Mouse (Mus musculus): ENCODE results near the gene Apba3.

The Apba3 gene

DNA sequence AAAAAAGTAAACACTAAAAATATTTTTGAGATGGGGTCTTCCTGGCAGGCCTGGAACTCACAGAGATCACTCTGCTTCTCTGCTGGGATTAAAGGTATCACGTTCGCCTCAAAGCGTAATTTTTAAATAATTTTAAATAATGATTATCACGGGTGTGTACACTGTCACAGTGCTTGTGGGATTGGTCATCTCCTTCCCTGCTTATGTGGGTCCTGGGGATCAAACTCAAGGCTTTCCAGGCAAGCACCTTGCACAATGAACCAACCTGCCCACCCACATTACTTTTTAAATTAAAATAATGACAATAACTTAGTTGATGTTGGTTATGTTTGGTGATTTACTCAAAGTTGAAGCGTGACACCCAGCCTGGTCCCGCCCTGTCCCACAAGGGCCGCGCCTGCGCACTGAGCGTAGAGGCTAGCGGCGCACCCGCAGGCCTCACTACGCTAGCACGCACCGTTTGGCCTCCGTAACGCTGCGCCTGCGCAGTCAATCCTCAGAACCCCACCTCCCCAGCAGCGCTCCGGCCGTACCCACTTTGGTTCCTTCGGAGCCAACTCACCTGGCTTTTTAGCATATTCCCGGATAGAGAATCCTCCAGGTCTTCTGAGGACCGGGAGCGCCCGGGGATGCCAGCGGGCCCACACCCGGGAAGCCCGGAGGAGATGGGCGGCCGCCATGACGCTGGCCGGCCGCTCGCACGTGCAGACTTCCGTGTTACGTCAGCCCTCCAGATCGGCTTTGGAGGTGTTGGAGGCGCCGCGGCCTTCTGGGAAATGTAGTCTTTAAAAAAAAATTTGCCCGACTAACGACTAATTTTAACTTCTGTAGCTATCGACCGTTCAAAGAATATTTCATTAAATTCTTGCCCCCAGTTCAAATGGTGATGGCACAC is at the start of gene Apba3, which contains the start of gene Mrpl54:
Gene Apba3 (plus strand): TSS at position 750 of the 895 bp plus-strand sequence.
Gene Mrpl54 (minus strand): TSS at position 724 of the 895 bp plus-strand sequence.
- in situ Hi-C loops (cut with MboI, MseI): no loop called here

DNA sequence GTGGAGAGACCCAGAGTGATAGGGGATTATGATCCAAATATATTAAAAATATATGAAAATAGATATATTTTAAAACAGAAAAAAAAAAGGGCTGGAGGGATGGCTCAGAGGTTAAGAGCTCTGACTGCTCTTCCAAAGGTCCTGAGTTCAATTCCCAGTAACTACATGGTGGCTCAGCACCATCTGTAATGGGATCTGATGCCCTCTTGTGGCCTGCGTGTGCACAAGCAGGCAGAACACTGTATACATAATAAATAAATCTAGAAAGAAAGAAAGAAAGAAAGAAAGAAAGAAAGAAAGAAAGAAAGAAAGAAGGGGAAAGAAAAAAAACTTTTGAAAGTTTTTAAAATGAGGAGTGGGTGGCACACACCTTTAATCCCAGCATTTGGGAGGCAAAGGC is 49.5 kb upstream of the Apba3 start:
- in situ Hi-C loops (cut with MboI, MseI): loop anchor here (25.0 kb wide), 1 partner anchor 1995 kb away; no protein-coding TSS in a partner anchor

GRCm38 (mm10) chr10:81217964-81218363 is 48.8 kb upstream of the Apba3 start:
- in situ Hi-C loops (cut with MboI, MseI): loop anchor here (25.0 kb wide), 1 partner anchor 1994 kb away; no protein-coding TSS in a partner anchor

- in situ Hi-C loops (cut with MboI, MseI): loop anchor here (25.0 kb wide), 1 partner anchor 1991 kb away; no protein-coding TSS in a partner anchor
These were observed 45.3 kb upstream of the Apba3 start for GRCm38 (mm10) chr10:81221402-81222015.

DNA sequence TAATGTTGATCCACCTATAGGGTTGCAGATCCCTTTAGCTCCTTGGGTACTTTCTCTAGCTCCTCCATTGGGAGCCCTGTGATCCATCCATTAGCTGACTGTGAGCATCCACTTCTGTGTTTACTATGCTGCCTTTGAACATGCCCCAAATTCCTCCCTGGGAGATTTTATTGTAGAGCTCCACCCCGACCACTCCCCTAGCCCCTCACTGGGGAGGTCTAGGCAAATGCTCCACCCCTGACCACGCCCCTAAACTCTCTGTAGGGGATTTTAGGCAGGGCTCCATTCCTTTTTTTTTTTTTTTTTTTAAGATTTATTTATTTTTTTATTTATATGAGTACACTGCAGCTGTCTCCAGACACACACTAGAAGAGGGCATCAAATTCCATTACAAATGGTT is 43.0 kb upstream of the Apba3 start:
- in situ Hi-C loops (cut with MboI, MseI): loop anchor here (25.0 kb wide), 1 partner anchor 1989 kb away; no protein-coding TSS in a partner anchor

DNA sequence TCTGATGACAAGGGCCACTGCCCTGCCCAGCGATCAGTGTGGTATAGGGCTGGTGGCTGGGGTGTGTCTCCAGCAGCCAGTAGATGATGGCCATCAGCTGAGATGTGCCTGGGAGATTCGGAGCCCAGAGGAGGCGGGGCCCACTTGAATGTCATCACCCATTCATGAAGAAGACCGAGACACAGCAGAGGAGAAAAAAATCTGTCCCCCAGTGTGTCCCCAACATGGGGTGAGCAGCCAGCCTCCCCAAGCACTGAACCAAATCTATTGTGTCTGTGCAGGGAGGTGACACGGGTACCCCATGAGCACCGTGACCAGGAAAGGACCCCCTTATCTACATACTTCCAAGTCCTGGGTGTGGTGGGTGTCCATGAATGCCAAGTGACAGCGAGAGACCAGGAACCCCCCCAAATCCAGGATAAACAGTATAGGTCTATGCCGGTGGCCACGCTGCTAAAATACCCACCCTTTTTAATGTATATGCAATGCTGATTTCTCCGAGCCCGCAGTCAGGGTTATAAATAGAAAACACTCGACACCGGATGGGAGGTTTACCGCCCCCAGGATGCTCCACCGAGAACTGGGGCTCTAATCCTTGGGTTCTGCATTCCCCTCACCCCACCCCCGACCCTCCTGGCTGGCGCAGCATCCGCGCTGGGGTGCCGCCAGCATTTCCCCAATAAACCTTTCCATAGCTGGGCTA is 36.9 kb upstream of the Apba3 start:
- in situ Hi-C loops (cut with MboI, MseI): loop anchor here (25.0 kb wide), 1 partner anchor 1407 kb away; the partner anchor contains the start of gene Tdg

GRCm38 (mm10) chr10:81230438-81231332 is 36.1 kb upstream of the Apba3 start, which contains the start of gene Atcay:
TSS of gene Atcay (minus strand) at chr10:81230833.
- in situ Hi-C loops (cut with MboI, MseI): loop anchor here (25.0 kb wide), 1 partner anchor 1407 kb away; the partner anchor contains the start of gene Tdg

DNA sequence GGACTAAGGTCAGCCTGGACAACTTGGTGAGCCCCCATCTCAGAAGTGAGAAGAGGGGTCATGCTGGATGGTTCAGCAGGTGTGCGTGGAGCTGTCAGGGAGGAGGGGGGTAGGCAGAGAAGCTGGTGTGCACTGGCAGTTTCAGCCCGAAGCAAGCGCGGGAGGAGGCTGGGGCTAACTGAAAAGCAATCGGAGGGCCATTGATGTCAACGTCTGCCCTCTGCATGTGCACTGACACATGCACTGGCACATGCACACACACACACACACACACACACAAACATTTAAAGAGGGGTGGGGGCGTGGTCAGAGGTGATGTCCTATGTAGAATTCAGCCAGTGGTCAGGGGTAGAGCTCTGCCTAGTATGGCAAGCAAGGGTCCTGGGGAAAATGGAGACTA is 35.3 kb upstream of the Apba3 start:
- in situ Hi-C loops (cut with MboI, MseI): loop anchor here (25.0 kb wide), 1 partner anchor 1406 kb away; the partner anchor contains the start of gene Tdg

- in situ Hi-C loops (cut with MboI, MseI): loop anchor here (25.0 kb wide), 1 partner anchor 1405 kb away; the partner anchor contains the start of gene Tdg
These were observed 34.1 kb upstream of the Apba3 start, which contains the start of gene Zfr2 for GRCm38 (mm10) chr10:81232580-81233225. TSS of gene Zfr2 (plus strand) at chr10:81233155.

DNA sequence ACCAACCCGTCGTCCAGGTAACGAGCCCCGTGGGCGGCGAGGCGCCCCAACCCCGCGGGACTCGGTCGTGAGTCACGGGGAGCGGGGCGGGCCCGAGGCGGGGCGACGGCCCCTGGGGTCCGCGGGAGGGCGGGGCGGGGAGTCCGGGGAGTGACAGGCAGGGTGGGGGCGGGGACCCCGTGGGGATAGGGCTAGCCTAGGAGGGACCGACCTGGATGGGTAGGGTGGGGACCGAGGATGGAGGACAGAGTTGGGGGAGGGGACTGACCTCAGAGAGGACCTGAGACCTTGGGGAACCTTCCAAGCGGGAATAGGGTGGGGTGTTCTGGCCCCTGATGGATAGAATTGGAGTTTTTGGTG is 33.6 kb upstream of the Apba3 start:
- in situ Hi-C loops (cut with MboI, MseI): loop anchor here (25.0 kb wide), 1 partner anchor 1404 kb away; the partner anchor contains the start of gene Tdg

GRCm38 (mm10) chr10:81234206-81234605 is 32.6 kb upstream of the Apba3 start:
- in situ Hi-C loops (cut with MboI, MseI): loop anchor here (25.0 kb wide), 1 partner anchor 1403 kb away; the partner anchor contains the start of gene Tdg

- in situ Hi-C loops (cut with MboI, MseI): loop anchor here (5.0 to 25.0 kb wide), 2 partner anchors 39 to 1401 kb away; partner anchors contain the start of gene Tdg
These were observed 30.1 kb upstream of the Apba3 start for GRCm38 (mm10) chr10:81236471-81237268.

DNA sequence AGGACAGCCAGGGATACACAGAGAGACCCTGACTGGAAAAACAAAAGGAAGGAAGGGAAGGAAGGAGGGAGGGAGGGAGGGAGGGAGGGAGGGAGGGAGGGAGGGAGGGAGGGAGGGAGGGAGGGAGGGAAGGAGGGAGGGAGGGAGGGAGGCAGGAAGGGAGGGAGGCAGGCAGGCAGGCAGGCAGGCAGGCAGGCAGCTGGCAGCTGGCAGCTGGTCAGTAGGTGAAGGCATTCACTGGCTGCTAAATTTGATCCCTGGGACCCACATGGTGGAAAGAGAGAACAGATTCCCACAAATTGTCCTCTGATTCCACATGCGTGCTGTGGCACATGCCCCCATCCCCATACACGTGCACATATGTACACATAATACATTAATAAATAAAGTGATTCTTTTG is 28.1 kb upstream of the Apba3 start:
- in situ Hi-C loops (cut with MboI, MseI): loop anchor here (5.0 to 25.0 kb wide), 2 partner anchors 41 to 1399 kb away; partner anchors contain the start of gene Tdg

GRCm38 (mm10) chr10:81240876-81241275 is 25.9 kb upstream of the Apba3 start:
- in situ Hi-C loops (cut with MboI, MseI): loop anchor here (25.0 kb wide), 1 partner anchor 1396 kb away; the partner anchor contains the start of gene Tdg

DNA sequence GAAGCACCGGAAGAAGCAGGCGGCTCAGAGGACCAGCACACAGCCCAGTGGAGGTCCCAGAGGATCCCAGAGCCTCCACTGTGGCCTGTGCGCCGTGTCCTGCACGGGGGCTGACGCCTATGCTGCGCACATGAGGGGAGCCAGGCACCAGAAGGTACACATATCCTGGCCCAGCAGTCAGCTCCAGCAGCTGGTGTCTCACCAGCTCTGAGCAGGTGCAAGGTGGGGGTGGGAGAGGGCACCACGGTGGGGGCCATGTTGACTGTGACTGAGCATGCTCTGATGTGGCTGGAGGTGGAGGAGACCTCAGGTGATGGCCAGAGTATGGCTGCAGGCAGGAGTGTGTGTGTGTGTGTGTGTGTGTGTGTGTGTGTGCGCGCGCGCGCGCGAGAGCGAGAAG is 24.7 kb upstream of the Apba3 start:
- in situ Hi-C loops (cut with MboI, MseI): loop anchor here (25.0 kb wide), 1 partner anchor 1395 kb away; the partner anchor contains the start of gene Tdg

DNA sequence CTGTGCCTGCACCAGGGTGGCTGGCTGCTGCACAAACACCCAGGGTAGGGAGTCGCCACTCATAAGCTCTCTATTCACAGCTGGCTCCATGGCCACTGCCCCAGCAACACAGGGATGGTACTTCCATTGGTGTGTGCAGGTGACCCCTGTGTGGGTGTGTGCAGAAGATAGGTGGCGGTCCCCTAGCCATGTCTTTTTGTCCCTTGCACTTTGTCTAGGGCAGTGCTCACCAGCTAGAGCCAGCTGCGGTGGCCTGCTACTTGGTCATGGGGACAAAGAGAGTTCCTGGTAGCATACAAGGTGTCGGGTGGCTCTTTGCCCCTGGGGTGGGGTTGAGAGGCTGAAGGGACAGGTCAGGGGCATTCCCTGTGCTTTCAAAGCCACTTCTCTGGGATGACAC is 22.6 kb upstream of the Apba3 start:
- in situ Hi-C loops (cut with MboI, MseI): loop anchor here (25.0 kb wide), 1 partner anchor 1393 kb away; the partner anchor contains the start of gene Tdg

DNA sequence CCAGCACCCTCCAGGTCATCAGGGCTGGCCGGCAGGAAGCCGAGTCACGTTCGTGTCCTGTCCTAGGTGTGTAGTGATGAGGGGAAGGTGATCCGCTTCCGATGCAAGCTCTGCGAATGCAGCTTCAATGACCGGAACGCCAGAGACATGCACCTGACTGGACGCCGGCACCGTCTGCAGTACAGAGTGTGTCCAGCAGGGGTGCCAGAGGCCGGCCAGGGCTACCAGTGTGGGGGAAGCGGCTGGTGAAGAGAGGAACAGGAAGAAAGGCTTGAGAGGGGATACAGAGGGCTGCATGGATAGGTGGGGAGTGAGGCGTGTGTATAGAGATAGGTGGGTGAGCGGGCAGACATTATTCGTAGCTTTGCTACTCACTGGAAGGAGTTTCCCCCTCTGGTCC is 22.2 kb upstream of the Apba3 start:
- in situ Hi-C loops (cut with MboI, MseI): loop anchor here (25.0 kb wide), 1 partner anchor 1393 kb away; the partner anchor contains the start of gene Tdg

DNA sequence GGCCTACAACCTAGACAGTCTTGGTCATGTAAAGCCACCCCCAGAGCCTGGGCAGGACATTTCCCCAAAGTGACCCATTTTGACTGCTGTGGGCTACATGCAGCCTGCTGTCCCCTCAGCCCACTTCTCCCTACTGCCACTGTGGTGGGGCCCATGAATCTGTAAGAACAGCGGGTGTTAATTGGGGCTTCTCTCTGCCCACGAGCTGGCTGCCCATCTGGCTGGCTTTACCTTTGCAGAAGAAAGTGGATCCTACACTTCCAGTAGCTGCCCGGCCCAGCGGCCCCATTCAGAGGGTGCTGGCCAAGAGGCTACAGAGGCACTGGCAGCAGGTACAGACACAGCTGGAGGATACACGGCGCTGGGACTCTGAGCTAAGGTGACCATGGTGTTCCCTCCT is 21.6 kb upstream of the Apba3 start:
- in situ Hi-C loops (cut with MboI, MseI): loop anchor here (25.0 kb wide), 1 partner anchor 1392 kb away; the partner anchor contains the start of gene Tdg

Data from T-helper 1 cell (primary cell).